Mouse (Mus musculus) stomach, embryonic 14.5 days (tissue): ENCODE measurements at regions not wholly inside any gene's neighbourhood (a gene's known extent, or its start where the extent isn't known, plus 50 kb on each side); places are given as distances from the start of the nearest gene placed in this dataset.

ENCODE experiments used
- ATAC-seq: fragments of 200-750 bp; cut with Nextera tagmentation; 2 replicates; pipeline ENCODE4 v1.8.0; 2017; ENCODE audit warnings: low read depth, moderate TSS enrichment; ENCODE audit not compliant: insufficient number of reproducible peaks, insufficient read depth, low FRiP score
- H3K27ac ChIP-seq: fragments of 300-500 bp; sonication (generic); 2 replicates; pipeline ENCODE4 v1.5.1; 2014; ENCODE audit warnings: mild to moderate bottlenecking, low read length, moderate library complexity, mixed read lengths
- H3K27me3 ChIP-seq: fragments of 300-500 bp; sonication (generic); 2 replicates; pipeline ENCODE4 v1.6.1; 2014; ENCODE audit warnings: low read length, control low read depth, mixed read lengths; ENCODE audit not compliant: control insufficient read depth, insufficient read depth
- H3K36me3 ChIP-seq: fragments of 300-500 bp; sonication (generic); 2 replicates; pipeline ENCODE4 v1.6.1; 2014; ENCODE audit warnings: mild to moderate bottlenecking, control low read depth, low read length, moderate library complexity, mixed read lengths; ENCODE audit not compliant: control insufficient read depth, insufficient read depth
- H3K4me1 ChIP-seq: fragments of 300-500 bp; sonication (generic); 2 replicates; pipeline ENCODE4 v1.6.1; 2014; ENCODE audit warnings: low read length, control low read depth, mixed read lengths; ENCODE audit not compliant: control insufficient read depth, insufficient read depth
- H3K4me2 ChIP-seq: fragments of 300-500 bp; sonication (generic); replicated peaks from 2 replicates; pipeline ENCODE4 v1.6.1; 2014; ENCODE audit warnings: low read depth, low read length, control low read depth
- H3K4me3 ChIP-seq: fragments of 300-500 bp; sonication (generic); 2 replicates; pipeline ENCODE4 v1.5.1; 2014; ENCODE audit warnings: low read depth, low read length, control low read depth
- H3K9ac ChIP-seq: fragments of 300-500 bp; sonication (generic); replicated peaks from 2 replicates; pipeline ENCODE4 v1.6.1; 2014; ENCODE audit warnings: low read depth, mild to moderate bottlenecking, control low read depth, low read length, moderate library complexity, mixed read lengths
- H3K9me3 ChIP-seq: fragments of 300-500 bp; sonication (generic); 2 replicates; pipeline ENCODE4 v1.6.1; 2016; ENCODE audit warnings: low read depth, low read length, control low read depth; ENCODE audit not compliant: control insufficient read depth
- WGBS: fragments of 180-500 bp; shearing (Covaris S2); extraction: QIAGEN DNeasy Blood & Tissue Kit; methylation state at CpG from one replicate; pipeline ENCODE4 v1.1.7; 2014; 5-methylcytosine and 5-hydroxymethylcytosine counted together

GRCm38 (mm10) chr8:126824575-126825208 lies 121.0 kb downstream of the Tomm20 start:
- H3K4me1 ChIP-seq = peaks cover 47% of the 10 kb centered on the region

GRCm38 (mm10) chr8:126822269-126822668 lies 123.4 kb downstream of the Tomm20 start:
- H3K27ac ChIP-seq = no peak overlapping the region
- no peak overlapping the region for H3K4me2 ChIP-seq
- no peaks in the 10 kb centered on the region for H3K27me3 ChIP-seq
- no peaks in the 10 kb centered on the region for H3K9me3 ChIP-seq
- no peak overlapping the region for H3K9ac ChIP-seq
- ATAC-seq = no peak
- peaks cover 33% of the 10 kb centered on the region for H3K4me1 ChIP-seq
- no peak overlapping the region for H3K4me3 ChIP-seq
- 88% methylated on average over 4 of the region's 4 CpGs for WGBS
- H3K36me3 ChIP-seq = no peaks in the 10 kb centered on the region

More at GRCm38 (mm10) chr8:126824575-126825208, 121.0 kb downstream of the Tomm20 start:
- no peaks in the 10 kb centered on the region for H3K27me3 ChIP-seq
- no peak overlapping the region for H3K9ac ChIP-seq
- H3K4me2 ChIP-seq = no peak overlapping the region
- H3K27ac ChIP-seq = peak overlapping the region; percentile 100
- H3K4me3 ChIP-seq = no peak overlapping the region
- 42% methylated on average over 10 of the region's 10 CpGs for WGBS
- H3K9me3 ChIP-seq = no peaks in the 10 kb centered on the region
- H3K36me3 ChIP-seq = no peaks in the 10 kb centered on the region
- ATAC-seq = peak; percentile 54

- no peak overlapping the region for H3K4me3 ChIP-seq
- H3K27me3 ChIP-seq = no peaks in the 10 kb centered on the region
- no peaks in the 10 kb centered on the region for H3K9me3 ChIP-seq
- peaks cover 24% of the 10 kb centered on the region for H3K4me1 ChIP-seq
- H3K9ac ChIP-seq = no peak overlapping the region
- ATAC-seq = no peak
- no peaks in the 10 kb centered on the region for H3K36me3 ChIP-seq
- H3K27ac ChIP-seq = peak overlapping the region; percentile 52
- H3K4me2 ChIP-seq = no peak overlapping the region
- 31% methylated on average over 8 of the region's 8 CpGs for WGBS
These were observed 124.4 kb downstream of the Tomm20 start for GRCm38 (mm10) chr8:126821279-126821678.

DNA sequence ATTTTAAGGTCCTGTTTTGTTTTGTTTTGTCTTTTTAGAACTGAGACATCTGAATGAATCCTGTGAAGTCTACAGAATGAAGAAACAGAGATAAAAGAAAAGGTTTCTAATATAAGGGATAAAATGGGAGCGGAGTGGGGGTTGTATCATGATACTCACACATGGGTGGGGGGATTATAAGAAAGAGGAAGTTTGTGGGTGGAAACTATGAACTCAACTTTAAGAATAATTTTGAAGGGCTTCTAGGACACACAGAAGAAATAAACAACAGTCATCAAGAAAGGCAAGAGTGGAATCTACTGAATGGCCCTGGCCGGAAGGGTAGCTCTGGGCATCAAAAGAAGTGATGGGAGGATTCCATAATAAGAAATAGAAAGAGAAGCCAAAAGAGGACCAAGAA lies 125.1 kb downstream of the Tomm20 start:
- no peaks in the 10 kb centered on the region for H3K27me3 ChIP-seq
- peaks cover 18% of the 10 kb centered on the region for H3K4me1 ChIP-seq
- peak overlapping the region; percentile 52; the same call in 1 of the 2 replicates for H3K27ac ChIP-seq
- H3K4me2 ChIP-seq = no peak overlapping the region
- no peaks in the 10 kb centered on the region for H3K36me3 ChIP-seq
- no peak overlapping the region for H3K9ac ChIP-seq
- H3K9me3 ChIP-seq = no peaks in the 10 kb centered on the region
- 94% methylated on average over 2 of the region's 2 CpGs for WGBS
- H3K4me3 ChIP-seq = no peak overlapping the region
- ATAC-seq = no peak

DNA sequence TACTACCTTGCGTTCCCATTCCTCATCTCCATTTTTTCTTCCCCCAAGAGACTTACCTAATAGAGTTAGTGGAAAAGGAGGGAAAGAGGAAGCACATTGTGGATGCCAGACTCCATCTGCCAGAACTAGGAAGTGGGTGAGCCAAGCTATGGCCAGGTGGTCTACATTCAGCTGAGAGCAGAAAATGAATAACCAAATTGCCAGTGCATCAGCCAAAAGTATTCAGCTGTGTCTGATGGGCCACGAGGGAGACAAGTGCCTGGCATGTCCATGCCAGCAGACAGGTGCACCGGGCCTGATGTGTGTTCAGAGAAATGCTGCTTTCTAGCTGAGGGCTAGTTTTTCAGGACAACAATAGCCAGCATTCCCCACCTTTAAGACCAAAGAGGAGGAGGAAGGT lies 126.4 kb downstream of the Tomm20 start:
- 86% methylated on average over 3 of the region's 3 CpGs for WGBS
- H3K27ac ChIP-seq = no peak overlapping the region
- H3K36me3 ChIP-seq = no peaks in the 10 kb centered on the region
- H3K27me3 ChIP-seq = no peaks in the 10 kb centered on the region
- no peak overlapping the region for H3K4me2 ChIP-seq
- ATAC-seq = no peak
- peaks cover 8% of the 10 kb centered on the region; the same call in 1 of the 2 replicates for H3K4me1 ChIP-seq
- H3K9me3 ChIP-seq = no peaks in the 10 kb centered on the region
- H3K4me3 ChIP-seq = no peak overlapping the region
- H3K9ac ChIP-seq = no peak overlapping the region

GRCm38 (mm10) chr8:126816155-126816554 lies 129.5 kb downstream of the Tomm20 start:
- H3K9ac ChIP-seq = no peak overlapping the region
- no peak for ATAC-seq
- H3K27ac ChIP-seq = no peak overlapping the region
- H3K9me3 ChIP-seq = no peaks in the 10 kb centered on the region; the same call in 1 of the 2 replicates
- no peaks in the 10 kb centered on the region for H3K36me3 ChIP-seq
- 0 out of 2 replicates have a peak, but pooled peaks cover 4% of the 10 kb centered on the region for H3K4me1 ChIP-seq
- H3K4me2 ChIP-seq = no peak overlapping the region
- no peak overlapping the region for H3K4me3 ChIP-seq
- 85% methylated on average over 3 of the region's 3 CpGs for WGBS
- no peaks in the 10 kb centered on the region for H3K27me3 ChIP-seq

- H3K36me3 ChIP-seq = no peaks in the 10 kb centered on the region
- no peak overlapping the region for H3K4me3 ChIP-seq
- H3K9me3 ChIP-seq = no peaks in the 10 kb centered on the region; the same call in 1 of the 2 replicates
- no peak overlapping the region for H3K9ac ChIP-seq
- ATAC-seq = no peak
- no peaks in the 10 kb centered on the region for H3K4me1 ChIP-seq
- H3K27me3 ChIP-seq = no peaks in the 10 kb centered on the region
- WGBS = 88% methylated on average over 4 of the region's 4 CpGs
- no peak overlapping the region for H3K4me2 ChIP-seq
- no peak overlapping the region for H3K27ac ChIP-seq
These were observed 131.2 kb downstream of the Tomm20 start for GRCm38 (mm10) chr8:126814427-126814826.

- no peak for ATAC-seq
- Histone ChIP-seq H3K9me3 (no peaks in the 10 kb centered on the region; the same call in 1 of the 2 replicates), H3K36me3 (no peaks in the 10 kb centered on the region), H3K4me1 (no peaks in the 10 kb centered on the region), H3K27me3 (no peaks in the 10 kb centered on the region), H3K4me3 (no peak overlapping the region), H3K27ac (no peak overlapping the region), H3K4me2 (no peak overlapping the region), H3K9ac (no peak overlapping the region)
- 79% methylated on average over 4 of the region's 4 CpGs for WGBS
These were observed 132.0 kb downstream of the Tomm20 start for GRCm38 (mm10) chr8:126813621-126814020.

DNA sequence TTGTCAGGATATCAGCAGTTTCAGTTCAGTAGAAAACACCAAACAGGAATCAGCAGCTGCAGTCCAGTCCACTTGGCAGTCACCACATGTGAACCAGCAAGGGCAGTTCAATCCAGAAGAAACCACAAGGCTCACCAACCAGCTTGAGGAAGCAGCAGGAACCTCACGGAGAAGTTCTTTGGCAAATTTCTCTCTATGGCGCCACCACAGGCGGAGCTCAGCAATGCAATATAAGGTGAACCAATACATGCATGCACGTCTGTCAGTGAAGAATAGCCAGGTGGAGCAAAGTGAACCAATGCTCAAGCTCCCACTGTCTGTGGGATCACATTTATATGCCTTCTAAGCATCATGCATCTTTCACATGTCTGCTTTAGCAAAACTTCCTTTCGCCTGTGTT lies 132.9 kb downstream of the Tomm20 start:
- WGBS = 94% methylated on average over 5 of the region's 5 CpGs
- ATAC-seq = no peak
- H3K36me3 ChIP-seq = no peaks in the 10 kb centered on the region
- H3K27ac ChIP-seq = no peak overlapping the region
- H3K9ac ChIP-seq = no peak overlapping the region
- no peaks in the 10 kb centered on the region; the same call in 1 of the 2 replicates for H3K9me3 ChIP-seq
- H3K27me3 ChIP-seq = no peaks in the 10 kb centered on the region
- no peak overlapping the region for H3K4me3 ChIP-seq
- no peaks in the 10 kb centered on the region for H3K4me1 ChIP-seq
- H3K4me2 ChIP-seq = no peak overlapping the region
